Mouse (Mus musculus): Measurements from ENCODE around the gene Triml2.

Triml2 gene

GRCm38 (mm10) chr8:43180054-43180690, at the start of gene Triml2:
Gene Triml2, plus strand, starts transcription at chr8:43180541.
- no peak for DNase-seq

GRCm38 (mm10) chr8:43141386-43141785, 39.0 kb upstream of the Triml2 start, which contains the start of gene Triml1:
Gene Triml1, minus strand, starts transcription at chr8:43141486.
- no peak for DNase-seq

- DNase-seq = no peak
Observed at GRCm38 (mm10) chr8:43149307-43149706, 31.0 kb upstream of the Triml2 start.

GRCm38 (mm10) chr8:43163255-43163654, 17.1 kb upstream of the Triml2 start:
- DNase-seq = no peak

- DNase-seq = no peak
Observed at GRCm38 (mm10) chr8:43164453-43164852, 15.9 kb upstream of the Triml2 start.

- no peak for DNase-seq
Observed at GRCm38 (mm10) chr8:43168083-43168482, 12.3 kb upstream of the Triml2 start.

- no peak for DNase-seq
Observed at GRCm38 (mm10) chr8:43169249-43169755, 11.0 kb upstream of the Triml2 start.

- no peak for DNase-seq
Observed at GRCm38 (mm10) chr8:43176766-43177486, 3.4 kb upstream of the Triml2 start.

- DNase-seq = no peak
Observed at GRCm38 (mm10) chr8:43178263-43178662, 2.1 kb upstream of the Triml2 start.

- no peak for DNase-seq
Observed at GRCm38 (mm10) chr8:43179189-43179588, 1.2 kb upstream of the Triml2 start.

GRCm38 (mm10) chr8:43182281-43182680, 1.9 kb downstream of the Triml2 start:
- DNase-seq = no peak

- DNase-seq = no peak
Observed at GRCm38 (mm10) chr8:43215554-43215953, 35.2 kb downstream of the Triml2 start.

- no peak for DNase-seq
Observed at GRCm38 (mm10) chr8:43243326-43243725, 63.0 kb downstream of the Triml2 start.

Data from right cerebral cortex, postnatal 4 days (tissue).